Mouse (Mus musculus) hindbrain, postnatal 0 days (tissue): Measurements from ENCODE around the gene Nfkbil1. TPM values are rescaled to one million over a fixed set of nuclear protein-coding genes. Genes with fewer than 3 reads are reported as not detected.

Experiments
- ATAC-seq: fragments of 200-750 bp; cut with Nextera tagmentation; 2 replicates; pipeline ENCODE4 v1.8.0; 2017; ENCODE audit warnings: mild to moderate bottlenecking, moderate TSS enrichment, moderate library complexity
- DNase-seq: peaks from one replicate; pipeline ENCODE4 v3.0.0-alpha.2; 2015; ENCODE audit warnings: low spot score
- H3K27ac ChIP-seq: fragments of 300-500 bp; sonication (generic); 2 replicates; pipeline ENCODE4 v1.5.1; 2014; ENCODE audit warnings: mild to moderate bottlenecking
- H3K27me3 ChIP-seq: fragments of 300-500 bp; sonication (generic); 2 replicates; pipeline ENCODE4 v1.6.1; 2014; ENCODE audit warnings: low read length, mixed read lengths; ENCODE audit not compliant: insufficient read depth
- H3K36me3 ChIP-seq: fragments of 300-500 bp; sonication (generic); 2 replicates; pipeline ENCODE4 v1.6.1; 2014; ENCODE audit warnings: low read length, mixed read lengths; ENCODE audit not compliant: insufficient read depth
- H3K4me1 ChIP-seq: fragments of 300-500 bp; sonication (generic); 2 replicates; pipeline ENCODE4 v1.6.1; 2014; ENCODE audit warnings: antibody characterized with exemption, low read length, mixed read lengths; ENCODE audit not compliant: insufficient read depth
- H3K4me2 ChIP-seq: fragments of 300-500 bp; sonication (generic); 2 replicates; pipeline ENCODE4 v1.6.1; 2014; ENCODE audit warnings: low read depth, mild to moderate bottlenecking, low read length, moderate library complexity, mixed read lengths
- H3K4me3 ChIP-seq: fragments of 300-500 bp; sonication (generic); 2 replicates; pipeline ENCODE4 v1.5.1; 2014; ENCODE audit warnings: low read length
- H3K9ac ChIP-seq: fragments of 300-500 bp; sonication (generic); replicated peaks from 2 replicates; pipeline ENCODE4 v1.6.1; 2014; ENCODE audit warnings: mild to moderate bottlenecking, low read length, moderate library complexity, mixed read lengths
- H3K9me3 ChIP-seq: fragments of 300-500 bp; sonication (generic); 2 replicates; pipeline ENCODE4 v1.6.1; 2016; ENCODE audit warnings: low read length, mixed read lengths
- CTCF ChIP-seq: IDR thresholded peaks from 2 replicates; pipeline ENCODE4 v1.5.1; 2016; ENCODE audit warnings: antibody characterized with exemption, control low read depth, low read depth
- WGBS: fragments of 180-500 bp; shearing (Covaris S2); extraction: QIAGEN DNeasy Blood & Tissue Kit; methylation state at CpG from one replicate; pipeline ENCODE4 v1.1.7; 2014; 5-methylcytosine and 5-hydroxymethylcytosine counted together
- polyA plus RNA-seq: library from polyadenylated mRNA; unstranded; fragments of >200 nt; fragmentation: Nextera tagmentation; extraction: Ambion mirVana; gene quantifications from 2 replicates; pipeline ENCODE4 v1.2.1, GENCODE M21; 2015
- total RNA-seq: library from RNA; depleted of rRNA; stranded (reverse); fragments of >200 nt; gene quantifications from 2 replicates; pipeline ENCODE4 v1.2.3, GENCODE M21; 2014

The Nfkbil1 gene
- total and polyA plus RNA-seq, 2 experiments from 2014 or later: 12.9 to 15.5 TPM

- H3K9ac ChIP-seq: no peak within 1 kb of the TSS
- 36% methylated on average over 20 of the region's 20 CpGs for WGBS
- no peak for TF ChIP-seq CTCF
- no peak for DNase-seq
- no peak within 1 kb of the TSS for H3K27ac ChIP-seq
- no peaks in the 10 kb centered on the region for H3K9me3 ChIP-seq
- no peak within 1 kb of the TSS for H3K4me3 ChIP-seq
- no peak for ATAC-seq
- no peaks in the 10 kb centered on the region for H3K4me1 ChIP-seq
- peaks cover 8% of the 10 kb centered on the region; the same call in 1 of the 2 replicates for H3K27me3 ChIP-seq
- H3K4me2 ChIP-seq: no peak within 1 kb of the TSS
- H3K36me3 ChIP-seq: no peaks in the 10 kb centered on the region
Measured at GRCm38 (mm10) chr17:35204494-35205379, 30.9 kb downstream of the Nfkbil1 start, which contains the start of gene Lta. Gene Lta (minus strand): TSS chr17:35205351.

- no peak for TF ChIP-seq CTCF
- H3K4me1 ChIP-seq: no peaks in the 10 kb centered on the region
Measured at GRCm38 (mm10) chr17:35202442-35202841, 33.1 kb downstream of the Nfkbil1 start.

GRCm38 (mm10) chr17:35201787-35202186 is 33.8 kb downstream of the Nfkbil1 start, which contains the start of gene Tnf:
Gene Tnf (minus strand): TSS chr17:35202007.
- TF ChIP-seq CTCF: no peak
- Histone ChIP-seq H3K4me2 (no peak within 1 kb of the TSS), H3K4me1 (no peaks in the 10 kb centered on the region), H3K27me3 (peaks cover 8% of the 10 kb centered on the region; the same call in 1 of the 2 replicates), H3K27ac (no peak within 1 kb of the TSS), H3K9ac (no peak within 1 kb of the TSS), H3K36me3 (no peaks in the 10 kb centered on the region), H3K9me3 (no peaks in the 10 kb centered on the region), H3K4me3 (no peak within 1 kb of the TSS)
- DNase-seq (no peak), ATAC-seq (no peak)
- 41% methylated on average over 13 of the region's 13 CpGs for WGBS

More at GRCm38 (mm10) chr17:35202442-35202841, 33.1 kb downstream of the Nfkbil1 start:
- Histone ChIP-seq H3K4me3 (no peak overlapping the region), H3K36me3 (no peaks in the 10 kb centered on the region), H3K4me2 (no peak overlapping the region), H3K27ac (no peak overlapping the region), H3K27me3 (peaks cover 8% of the 10 kb centered on the region; the same call in 1 of the 2 replicates), H3K9ac (no peak overlapping the region), H3K9me3 (no peaks in the 10 kb centered on the region)
- DNase-seq (no peak), ATAC-seq (no peak)
- 80% methylated on average over 4 of the region's 4 CpGs for WGBS

GRCm38 (mm10) chr17:35201128-35201527 is 34.5 kb downstream of the Nfkbil1 start:
- no peak overlapping the region for H3K27ac ChIP-seq
- H3K27me3 ChIP-seq: peaks cover 12% of the 10 kb centered on the region
- no peak overlapping the region for H3K4me2 ChIP-seq
- no peak overlapping the region for H3K9ac ChIP-seq
- no peak for TF ChIP-seq CTCF
- H3K36me3 ChIP-seq: no peaks in the 10 kb centered on the region
- no peak overlapping the region for H3K4me3 ChIP-seq
- DNase-seq (no peak), ATAC-seq (no peak)
- H3K4me1 ChIP-seq: no peaks in the 10 kb centered on the region
- no peaks in the 10 kb centered on the region for H3K9me3 ChIP-seq
- WGBS: 74% methylated on average over 11 of the region's 11 CpGs

GRCm38 (mm10) chr17:35200398-35200797 is 35.2 kb downstream of the Nfkbil1 start:
- no peak overlapping the region for H3K4me3 ChIP-seq
- no peaks in the 10 kb centered on the region for H3K9me3 ChIP-seq
- no peak overlapping the region for H3K27ac ChIP-seq
- ATAC-seq (no peak), DNase-seq (no peak)
- H3K9ac ChIP-seq: no peak overlapping the region
- WGBS: 86% methylated on average over 11 of the region's 11 CpGs
- no peak overlapping the region for H3K4me2 ChIP-seq
- no peaks in the 10 kb centered on the region for H3K36me3 ChIP-seq
- H3K4me1 ChIP-seq: no peaks in the 10 kb centered on the region
- no peak for TF ChIP-seq CTCF
- H3K27me3 ChIP-seq: peaks cover 16% of the 10 kb centered on the region

- Histone ChIP-seq H3K4me2 (no peak overlapping the region), H3K27me3 (peaks cover 13% of the 10 kb centered on the region), H3K9ac (no peak overlapping the region), H3K27ac (no peak overlapping the region), H3K4me1 (no peaks in the 10 kb centered on the region), H3K9me3 (no peaks in the 10 kb centered on the region), H3K4me3 (no peak overlapping the region), H3K36me3 (no peaks in the 10 kb centered on the region)
- no peak for TF ChIP-seq CTCF
- ATAC-seq: no peak
- no peak for DNase-seq
- 38% methylated on average over 8 of the region's 8 CpGs for WGBS
Measured at GRCm38 (mm10) chr17:35198946-35199345, 36.6 kb downstream of the Nfkbil1 start.

- Histone ChIP-seq H3K4me1 (no peaks in the 10 kb centered on the region), H3K27ac (no peak overlapping the region), H3K27me3 (peaks cover 11% of the 10 kb centered on the region), H3K9ac (no peak overlapping the region), H3K9me3 (no peaks in the 10 kb centered on the region), H3K4me2 (no peak overlapping the region), H3K36me3 (no peaks in the 10 kb centered on the region), H3K4me3 (no peak overlapping the region)
- WGBS: 75% methylated on average over 7 of the region's 7 CpGs
- DNase-seq: no peak
- no peak for TF ChIP-seq CTCF
- no peak for ATAC-seq
Measured at GRCm38 (mm10) chr17:35198029-35198428, 37.6 kb downstream of the Nfkbil1 start.
